Mouse (Mus musculus) heart, postnatal 4 days (tissue): ENCODE results near the gene Rps27a. TPM values are rescaled to one million over a fixed set of nuclear protein-coding genes. Genes with fewer than 3 reads are reported as not detected.
"Not testable (repeated sequence)": the region's sequence is repeated elsewhere in the genome, so short reads cannot be mapped to it uniquely, and the experiment has no call there.

Experiments used
- DNase-seq: peaks from one replicate; pipeline ENCODE4 v3.0.0; 2021
- total RNA-seq, 2 experiments: library from RNA; stranded (reverse); gene quantifications; 2 replicates each; pipeline ENCODE4 v1.2.3; 2021

The Rps27a gene
- 100 to 1,000 TPM; 749 to 777 TPM for total RNA-seq

GRCm38 (mm10) chr11:29547752-29548503 is at the start of gene Rps27a, which contains the start of gene Clhc1:
TSS of gene Rps27a (minus strand) at chr11:29548109.
TSS of gene Clhc1 (plus strand) at chr11:29547950.
- DNase-seq = peak; percentile 96

GRCm38 (mm10) chr11:29597159-29597558 is 49.2 kb upstream of the Rps27a start:
- no peak for DNase-seq

GRCm38 (mm10) chr11:29595217-29595616 is 47.3 kb upstream of the Rps27a start:
- DNase-seq = no peak

- peak; percentile 29 for DNase-seq
Measured at GRCm38 (mm10) chr11:29579610-29580009, 31.7 kb upstream of the Rps27a start.

- DNase-seq = no peak
Measured at GRCm38 (mm10) chr11:29572656-29573055, 24.7 kb upstream of the Rps27a start.

- DNase-seq = no peak
Measured at GRCm38 (mm10) chr11:29571536-29571935, 23.6 kb upstream of the Rps27a start.

GRCm38 (mm10) chr11:29563406-29563805 is 15.5 kb upstream of the Rps27a start:
- no peak for DNase-seq

GRCm38 (mm10) chr11:29560990-29561389 is 13.1 kb upstream of the Rps27a start:
- DNase-seq = no peak

- DNase-seq = no peak
Measured at GRCm38 (mm10) chr11:29560452-29560851, 12.5 kb upstream of the Rps27a start.

- DNase-seq = peak; percentile 17
Measured at GRCm38 (mm10) chr11:29549425-29549778, 1.5 kb upstream of the Rps27a start.

GRCm38 (mm10) chr11:29548504-29549424 is 855 bp upstream of the Rps27a start:
- DNase-seq = no peak

GRCm38 (mm10) chr11:29547249-29547751 is 609 bp downstream of the Rps27a start:
- DNase-seq = no peak

GRCm38 (mm10) chr11:29546762-29547161 is 1.1 kb downstream of the Rps27a start:
- DNase-seq = no peak

- not testable (repeated sequence) for DNase-seq
Measured at GRCm38 (mm10) chr11:29546297-29546696, 1.6 kb downstream of the Rps27a start.

GRCm38 (mm10) chr11:29545150-29545752 is 2.7 kb downstream of the Rps27a start:
- DNase-seq = not testable (repeated sequence)

- DNase-seq = no peak
Measured at GRCm38 (mm10) chr11:29544225-29544945, 3.5 kb downstream of the Rps27a start.

GRCm38 (mm10) chr11:29538201-29538600 is 9.7 kb downstream of the Rps27a start:
- DNase-seq = no peak

- DNase-seq = peak; percentile 83
Measured at GRCm38 (mm10) chr11:29525988-29526794, 21.7 kb downstream of the Rps27a start, which contains the start of gene Mtif2. TSS of gene Mtif2 (plus strand) at chr11:29526408.

GRCm38 (mm10) chr11:29514682-29515412 is 33.1 kb downstream of the Rps27a start, which contains the start of gene Prorsd1:
TSS of gene Prorsd1 (minus strand) at chr11:29515033.
- DNase-seq = peak; percentile 92

GRCm38 (mm10) chr11:29514325-29514681 is 33.6 kb downstream of the Rps27a start:
- DNase-seq = no peak
